Mouse (Mus musculus): ENCODE data around the gene Dgkg.

- TF ChIP-seq CTCF (IDR thresholded peaks at IDR 0.05; ENCODE audit: control insufficient read depth, insufficient read depth, low read length) (no peak), POLR2A (IDR thresholded peaks at IDR 0.05; ENCODE audit: borderline replicate concordance, control insufficient read depth, low read depth, low read length) (no peak)
Observed at GRCm38 (mm10) chr16:22606989-22607388, 50.0 kb downstream of the Dgkg start.
